Mouse (Mus musculus): ENCODE measurements around the gene Knop1. TPM values are rescaled to one million over a fixed set of nuclear protein-coding genes. Genes with fewer than 3 reads are reported as not detected.

Knop1 gene
- polyA plus RNA-seq, 1 experiment = 34.6 TPM

DNA sequence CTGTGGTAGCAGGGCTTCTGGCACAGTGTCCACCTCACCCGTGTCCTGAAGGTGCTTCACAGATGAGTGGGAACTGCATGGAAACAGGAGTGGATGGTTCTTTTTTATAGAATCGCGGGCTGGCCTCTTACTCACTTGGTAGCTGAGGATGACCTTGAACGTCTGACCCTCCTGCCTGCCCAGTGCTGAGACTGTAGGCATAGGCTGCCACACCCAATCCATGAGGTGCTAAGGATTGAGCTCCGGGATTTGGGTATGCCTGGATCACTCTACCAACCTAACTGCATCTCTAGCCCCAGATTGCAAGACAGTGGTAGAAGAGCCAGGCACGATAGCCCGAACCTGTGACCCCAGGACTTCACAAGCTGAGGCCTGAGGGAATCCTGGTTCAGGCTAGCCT is 38.3 kb downstream of the Knop1 start:
- H3K4me3 ChIP-seq (replicated peaks; ENCODE audit: control insufficient read depth, low read depth, low read length) = no peak overlapping the region
- H3K4me1 ChIP-seq (ENCODE audit: control insufficient read depth, insufficient read depth, low read length) = no peaks in the 10 kb centered on the region
- WGBS = 91% methylated on average over 7 of the region's 7 CpGs
- H3K27ac ChIP-seq (ENCODE audit: control insufficient read depth, insufficient read depth, low read depth, low read length, poor library complexity) = no peak overlapping the region
- no peak for TF ChIP-seq CTCF (IDR thresholded peaks at IDR 0.05; ENCODE audit: control insufficient read depth, insufficient read depth, low read length)
- TF ChIP-seq POLR2A (IDR thresholded peaks at IDR 0.05; ENCODE audit: borderline replicate concordance, control insufficient read depth, low read depth, low read length) = no peak

DNA sequence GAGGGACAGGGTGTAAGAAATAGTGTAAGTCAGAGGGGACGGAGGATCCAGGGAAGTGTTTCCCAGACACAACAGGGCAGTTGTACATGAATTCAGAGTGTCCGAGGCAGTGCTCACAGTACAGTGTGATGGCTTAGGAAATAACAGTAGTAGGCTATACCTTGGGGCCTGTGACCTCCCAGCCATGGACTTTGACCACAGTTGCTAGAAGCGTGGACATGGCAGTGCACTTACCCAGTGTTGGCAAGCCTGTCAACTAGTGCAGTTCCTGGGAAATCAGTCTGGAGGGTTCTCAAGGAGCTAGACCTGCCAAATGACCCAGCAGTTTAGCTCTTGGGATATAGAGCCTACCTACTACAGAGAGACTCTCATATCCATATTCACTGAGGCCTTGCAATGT is 39.8 kb downstream of the Knop1 start:
- no peak overlapping the region for H3K27ac ChIP-seq (ENCODE audit: control insufficient read depth, insufficient read depth, low read depth, low read length, poor library complexity)
- TF ChIP-seq CTCF (IDR thresholded peaks at IDR 0.05; ENCODE audit: control insufficient read depth, insufficient read depth, low read length) (no peak), POLR2A (IDR thresholded peaks at IDR 0.05; ENCODE audit: borderline replicate concordance, control insufficient read depth, low read depth, low read length) (no peak)
- H3K4me1 ChIP-seq (ENCODE audit: control insufficient read depth, insufficient read depth, low read length) = no peaks in the 10 kb centered on the region
- no peak overlapping the region for H3K4me3 ChIP-seq (replicated peaks; ENCODE audit: control insufficient read depth, low read depth, low read length)
- WGBS = 78% methylated on average over 3 of the region's 3 CpGs

DNA sequence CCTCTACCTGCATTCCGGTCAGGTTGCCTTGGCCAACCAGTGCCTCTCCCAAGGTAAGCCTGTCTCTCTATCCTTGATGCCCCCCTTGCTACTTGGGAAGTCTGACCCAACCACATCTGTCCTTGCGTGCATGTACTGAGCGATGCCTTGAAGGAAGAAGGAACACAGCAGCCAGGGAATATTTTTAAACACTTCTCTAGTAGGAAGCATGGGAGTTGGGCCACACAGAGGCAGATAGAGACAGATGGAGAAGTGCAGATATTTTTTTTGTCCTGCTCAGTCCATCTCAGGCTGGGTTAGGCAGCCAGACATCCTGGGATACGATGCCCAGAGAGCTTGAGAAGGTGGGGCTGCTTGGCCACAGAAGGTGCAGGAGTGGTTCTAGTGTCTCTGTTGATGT is 42.5 kb downstream of the Knop1 start:
- TF ChIP-seq POLR2A (IDR thresholded peaks at IDR 0.05; ENCODE audit: borderline replicate concordance, control insufficient read depth, low read depth, low read length) (no peak), CTCF (IDR thresholded peaks at IDR 0.05; ENCODE audit: control insufficient read depth, insufficient read depth, low read length) (no peak)
- no peak overlapping the region for H3K4me3 ChIP-seq (replicated peaks; ENCODE audit: control insufficient read depth, low read depth, low read length)
- WGBS = 92% methylated on average over 4 of the region's 4 CpGs
- no peak overlapping the region for H3K27ac ChIP-seq (ENCODE audit: control insufficient read depth, insufficient read depth, low read depth, low read length, poor library complexity)
- no peaks in the 10 kb centered on the region; the same call in 1 of the 2 replicates for H3K4me1 ChIP-seq (ENCODE audit: control insufficient read depth, insufficient read depth, low read length)

DNA sequence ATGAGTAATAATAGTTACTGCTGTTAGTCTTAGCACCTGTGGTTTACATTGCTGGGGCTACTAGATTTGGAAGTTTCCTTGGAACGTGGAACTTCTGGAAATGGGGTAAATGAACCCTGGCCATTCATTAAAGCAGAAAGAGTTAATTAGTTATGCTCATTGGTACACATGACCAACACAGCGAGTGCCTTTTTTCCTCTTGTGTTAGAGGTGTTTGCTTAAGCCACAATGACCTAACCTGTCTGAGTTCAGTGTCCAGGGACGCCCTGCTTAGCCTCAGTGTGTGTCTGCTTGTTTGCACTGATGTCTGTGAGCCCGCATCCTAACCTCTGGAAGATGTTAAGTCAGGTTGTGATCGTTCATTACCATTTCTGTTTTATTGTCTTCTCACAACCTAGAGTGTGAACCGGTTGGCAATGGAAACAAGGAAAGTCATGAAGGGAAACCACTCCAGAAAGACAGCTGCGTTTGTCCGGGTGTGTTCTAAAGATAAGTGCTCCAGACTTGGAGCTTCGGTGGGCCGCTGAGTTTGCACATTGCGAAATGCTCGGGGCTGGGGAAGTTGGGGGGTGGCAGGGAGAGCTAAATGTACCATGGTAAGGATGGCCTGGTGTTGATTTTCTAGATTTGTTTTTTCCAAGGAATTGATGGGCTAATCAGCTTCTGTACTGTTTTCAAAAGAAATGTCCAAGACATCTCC is 44.5 kb downstream of the Knop1 start:
- whole genome bisulfite sequencing = 49% methylated on average over 12 of the region's 12 CpGs
- Histone ChIP-seq H3K4me3 (replicated peaks; ENCODE audit: control insufficient read depth, low read depth, low read length) (no peak overlapping the region), H3K27ac (ENCODE audit: control insufficient read depth, insufficient read depth, low read depth, low read length, poor library complexity) (no peak overlapping the region), H3K4me1 (ENCODE audit: control insufficient read depth, insufficient read depth, low read length) (no peaks in the 10 kb centered on the region; the same call in 1 of the 2 replicates)
- TF ChIP-seq CTCF (IDR thresholded peaks at IDR 0.05; ENCODE audit: control insufficient read depth, insufficient read depth, low read length) = no peak

DNA sequence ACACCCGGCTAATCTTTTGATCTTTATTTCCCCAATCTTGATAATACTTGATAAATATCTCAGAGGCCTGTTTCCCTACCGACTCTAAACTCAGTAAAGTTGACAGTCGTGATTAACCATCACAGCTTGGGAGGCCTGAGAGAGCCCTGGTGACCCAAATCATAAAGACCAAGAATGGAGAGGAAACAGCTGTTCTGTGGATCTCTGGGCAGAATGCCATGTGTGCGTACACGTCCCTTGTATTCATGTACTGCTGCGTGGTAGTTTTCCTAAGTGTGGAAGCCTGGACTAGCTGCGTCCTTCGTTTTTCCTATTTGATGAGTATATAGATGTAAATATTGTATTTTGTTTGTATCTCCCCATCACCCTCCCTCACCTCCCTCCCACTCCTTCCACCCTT is 48.2 kb downstream of the Knop1 start:
- 83% methylated on average over 8 of the region's 8 CpGs for WGBS
- TF ChIP-seq CTCF (IDR thresholded peaks at IDR 0.05; ENCODE audit: control insufficient read depth, insufficient read depth, low read length) (no peak), POLR2A (IDR thresholded peaks at IDR 0.05; ENCODE audit: borderline replicate concordance, control insufficient read depth, low read depth, low read length) (no peak)
- H3K27ac ChIP-seq (ENCODE audit: control insufficient read depth, insufficient read depth, low read depth, low read length, poor library complexity) = no peak overlapping the region
- peaks cover 2% of the 10 kb centered on the region; the same call in 1 of the 2 replicates for H3K4me1 ChIP-seq (ENCODE audit: control insufficient read depth, insufficient read depth, low read length)
- no peak overlapping the region for H3K4me3 ChIP-seq (replicated peaks; ENCODE audit: control insufficient read depth, low read depth, low read length)

DNA sequence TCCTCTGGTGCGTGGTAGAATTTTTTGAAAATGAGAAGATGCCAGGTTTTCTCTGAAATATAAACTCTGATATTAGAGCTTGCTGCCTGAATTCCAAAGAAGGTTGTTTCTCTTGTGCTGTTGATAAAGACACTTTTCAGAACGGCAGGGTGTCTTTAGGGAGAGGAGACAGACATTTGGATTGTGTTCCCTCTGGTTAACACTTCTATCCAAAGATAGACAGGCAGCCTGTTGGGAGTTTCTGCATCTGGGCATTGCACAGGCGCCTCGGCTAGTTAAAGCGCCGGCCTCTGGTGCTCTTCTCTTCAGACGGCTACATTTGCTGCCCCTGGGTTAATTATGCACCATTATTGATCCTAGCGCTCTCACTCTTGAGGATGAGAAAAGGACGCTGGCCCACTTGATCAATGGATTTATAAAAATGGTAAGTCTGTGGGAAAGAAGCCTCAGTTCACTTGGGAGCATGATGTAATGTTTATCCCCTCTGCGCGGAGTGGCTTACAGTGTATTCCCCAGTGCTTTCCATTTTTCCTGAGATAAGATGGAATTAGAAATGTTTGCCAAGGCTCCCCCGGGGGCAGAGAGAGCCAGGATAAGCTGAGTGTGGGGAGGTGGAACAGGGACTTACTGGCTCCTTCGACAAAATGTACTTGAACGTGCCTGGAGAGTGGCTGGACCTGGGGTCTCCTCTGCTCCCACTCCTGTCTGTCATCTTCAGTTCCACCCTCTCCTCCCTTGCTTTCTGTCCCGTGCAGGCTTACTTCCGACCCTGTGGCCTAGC is 49.2 kb downstream of the Knop1 start:
- 89% methylated on average over 16 of the region's 16 CpGs for WGBS
- Histone ChIP-seq H3K4me3 (replicated peaks; ENCODE audit: control insufficient read depth, low read depth, low read length) (no peak overlapping the region), H3K4me1 (ENCODE audit: control insufficient read depth, insufficient read depth, low read length) (peaks cover 2% of the 10 kb centered on the region; the same call in 1 of the 2 replicates), H3K27ac (ENCODE audit: control insufficient read depth, insufficient read depth, low read depth, low read length, poor library complexity) (no peak overlapping the region)
- no peak for TF ChIP-seq CTCF (IDR thresholded peaks at IDR 0.05; ENCODE audit: control insufficient read depth, insufficient read depth, low read length)
- no peak for TF ChIP-seq POLR2A (IDR thresholded peaks at IDR 0.05; ENCODE audit: borderline replicate concordance, control insufficient read depth, low read depth, low read length)

DNA sequence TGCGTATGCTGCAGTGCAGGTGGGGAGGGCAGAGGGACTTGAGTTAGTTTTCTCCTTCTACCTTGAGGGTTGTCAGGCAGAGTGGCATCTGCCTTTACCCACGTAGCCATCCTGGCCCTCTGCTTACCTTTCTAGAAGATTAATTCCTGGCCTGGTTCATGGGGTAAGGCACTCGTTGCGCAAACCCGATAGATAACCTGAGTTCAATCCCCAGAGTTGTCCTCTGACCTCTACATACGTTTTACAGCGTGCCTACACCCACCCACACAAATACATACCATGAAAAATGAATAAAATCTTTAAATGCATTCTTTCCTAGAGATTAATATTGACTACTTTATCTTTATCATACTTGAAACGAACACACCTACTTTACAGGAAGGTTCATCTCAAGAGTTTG is 52.6 kb downstream of the Knop1 start:
- WGBS = 88% methylated on average over 8 of the region's 8 CpGs
- H3K4me1 ChIP-seq (ENCODE audit: control insufficient read depth, insufficient read depth, low read length) = peaks cover 7% of the 10 kb centered on the region; the same call in 1 of the 2 replicates
- no peak overlapping the region for H3K27ac ChIP-seq (ENCODE audit: control insufficient read depth, insufficient read depth, low read depth, low read length, poor library complexity)
- no peak for TF ChIP-seq CTCF (IDR thresholded peaks at IDR 0.05; ENCODE audit: control insufficient read depth, insufficient read depth, low read length)
- no peak for TF ChIP-seq POLR2A (IDR thresholded peaks at IDR 0.05; ENCODE audit: borderline replicate concordance, control insufficient read depth, low read depth, low read length)
- no peak overlapping the region for H3K4me3 ChIP-seq (replicated peaks; ENCODE audit: control insufficient read depth, low read depth, low read length)

DNA sequence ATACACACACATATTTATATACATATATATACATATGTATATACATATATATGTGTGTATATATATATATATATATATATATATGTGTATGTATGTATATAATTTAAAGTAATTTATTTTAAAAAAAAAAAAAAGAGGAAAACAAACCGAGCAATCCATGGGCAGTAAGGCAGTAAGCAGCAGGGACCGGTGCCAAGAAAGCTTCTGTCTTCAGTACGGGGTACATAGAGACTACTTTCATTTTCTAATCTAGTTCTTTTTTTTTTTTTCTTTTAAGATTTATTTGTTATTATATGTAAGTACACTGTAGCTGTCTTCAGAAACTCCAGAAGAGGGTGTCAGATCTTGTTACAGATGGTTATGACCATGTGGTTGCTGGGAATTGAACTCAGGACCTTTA is 54.3 kb downstream of the Knop1 start:
- no peak for TF ChIP-seq CTCF (IDR thresholded peaks at IDR 0.05; ENCODE audit: control insufficient read depth, insufficient read depth, low read length)
- TF ChIP-seq POLR2A (IDR thresholded peaks at IDR 0.05; ENCODE audit: borderline replicate concordance, control insufficient read depth, low read depth, low read length) = no peak
- peaks cover 11% of the 10 kb centered on the region for H3K4me1 ChIP-seq (ENCODE audit: control insufficient read depth, insufficient read depth, low read length)
- H3K4me3 ChIP-seq (replicated peaks; ENCODE audit: control insufficient read depth, low read depth, low read length) = no peak overlapping the region
- WGBS = 39% methylated on average over 3 of the region's 3 CpGs
- H3K27ac ChIP-seq (ENCODE audit: control insufficient read depth, insufficient read depth, low read depth, low read length, poor library complexity) = no peak overlapping the region
